Mouse (Mus musculus) spleen, embryonic (tissue): ENCODE results near the gene Snx4.

Source experiments
- CTCF ChIA-PET: fragments of 350-600 bp; sonication (Branson Sonifier 250); formaldehyde crosslinking; loops from one replicate; lab custom pipeline; 2022; lab: Charles Lee

Gene Snx4

DNA sequence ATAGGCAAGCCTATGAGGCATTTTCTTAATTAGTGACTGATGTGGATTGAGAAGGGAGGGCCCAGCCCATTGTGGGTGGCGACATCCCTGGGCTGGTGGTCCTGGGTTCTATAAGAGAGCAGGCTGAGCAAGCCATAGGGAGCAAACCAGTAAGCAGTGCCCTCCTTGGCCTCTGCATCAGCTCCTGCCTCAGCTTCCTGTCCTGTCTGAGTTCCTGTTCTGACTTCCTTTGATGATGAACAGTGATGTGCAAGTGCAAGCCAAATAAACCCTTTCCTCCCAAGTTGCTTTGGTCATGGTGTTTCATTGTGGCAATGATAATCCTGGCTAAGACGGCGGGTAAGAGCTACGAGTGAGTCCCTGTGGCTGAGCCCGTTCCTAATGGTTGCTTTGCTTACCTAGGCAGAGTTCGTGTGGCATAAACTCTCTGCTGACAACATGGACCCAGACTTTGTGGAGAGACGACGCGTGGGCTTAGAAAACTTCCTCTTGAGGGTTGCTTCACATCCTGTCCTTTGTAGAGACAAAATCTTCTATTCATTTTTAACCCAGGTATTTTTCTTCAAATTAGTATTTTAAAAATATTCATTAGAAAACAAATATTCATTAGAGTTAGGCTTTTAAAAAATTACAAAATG is 16.5 kb downstream of the Snx4 start:
- CTCF ChIA-PET, result no interaction called here

DNA sequence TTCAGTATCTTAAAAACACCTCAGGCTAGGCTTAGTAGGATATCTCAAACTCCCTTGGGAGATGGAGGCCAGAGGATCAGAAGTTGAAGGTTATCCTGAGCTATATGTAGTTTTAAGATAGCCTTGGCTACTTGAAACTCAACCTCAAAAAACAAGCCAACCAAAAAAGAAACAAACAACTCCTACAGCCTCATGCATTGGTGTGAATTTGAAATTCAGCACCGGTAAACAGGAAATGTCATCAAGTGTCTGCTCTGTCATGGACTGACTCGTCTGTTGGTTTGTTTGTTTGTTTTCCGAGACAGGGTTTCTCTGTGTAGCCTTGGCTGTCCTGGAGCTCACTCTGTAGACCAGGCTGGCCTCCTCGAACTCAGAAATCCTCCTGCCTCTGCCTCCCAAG is 20.6 kb downstream of the Snx4 start:
- CTCF ChIA-PET, result interaction anchor here (0.7 kb wide), 1 partner anchor 539 kb away, joined by 10 read pairs; no protein-coding TSS in a partner anchor

DNA sequence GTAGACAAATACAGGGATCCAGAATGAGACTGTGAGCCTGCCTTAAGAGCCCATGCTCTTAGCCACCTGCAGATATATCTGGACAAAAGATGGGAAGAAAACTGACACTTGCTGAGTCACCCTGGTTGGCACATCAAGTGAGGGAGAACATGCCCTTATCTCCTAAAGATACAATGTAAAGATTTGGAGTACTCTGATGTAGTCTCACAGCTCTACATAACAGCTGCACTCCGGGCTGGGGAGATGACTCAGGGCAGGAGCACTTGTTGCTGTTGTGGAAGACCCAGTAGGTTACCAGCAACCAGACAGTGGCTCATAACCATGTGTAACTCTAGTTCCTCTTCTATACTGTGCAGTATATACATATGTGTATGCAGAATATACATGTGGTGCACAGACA is 31.8 kb downstream of the Snx4 start:
- CTCF ChIA-PET, result no interaction called here

DNA sequence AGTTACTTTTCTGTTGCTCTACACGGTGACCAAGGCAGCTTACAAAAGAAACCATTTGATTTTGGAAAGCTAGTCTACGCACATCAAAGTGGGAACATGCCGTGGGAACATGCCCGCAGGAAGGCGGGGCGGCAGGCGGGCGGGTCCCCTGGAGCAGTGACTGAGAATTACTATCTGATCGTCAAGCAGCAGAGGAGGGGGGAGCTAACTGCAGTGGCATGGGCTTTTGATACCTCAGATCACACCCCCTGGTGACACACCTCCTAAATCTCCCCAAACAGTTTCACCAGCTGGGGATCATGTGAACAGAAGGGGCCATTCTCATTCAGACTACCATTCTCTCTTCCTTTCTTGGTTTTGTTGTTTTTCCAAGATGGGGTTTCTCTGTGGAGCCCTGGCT is 37.3 kb downstream of the Snx4 start:
- CTCF ChIA-PET, result interaction anchor here (0.6 kb wide), 1 partner anchor 45 kb away, joined by 9 read pairs; no protein-coding TSS in a partner anchor

DNA sequence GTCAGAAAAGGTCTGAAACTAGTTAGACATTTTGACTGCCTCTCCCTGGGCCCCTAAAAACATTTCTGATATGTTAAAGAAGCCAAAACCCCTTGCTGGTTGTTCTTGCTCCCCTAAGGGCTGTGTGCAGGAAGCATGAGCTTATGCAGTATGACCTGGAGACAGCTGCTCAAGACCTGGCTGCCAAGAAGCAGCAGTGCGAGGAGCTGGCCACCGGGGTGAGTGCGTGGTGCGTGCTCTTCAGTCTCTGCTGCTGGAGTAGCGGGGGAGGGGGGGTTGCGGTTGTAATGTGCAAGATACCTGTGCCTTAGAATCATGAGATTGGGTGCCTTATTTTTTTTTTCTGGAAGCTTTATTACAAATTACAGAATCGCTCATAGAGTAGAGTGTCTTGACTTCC is 38.7 kb downstream of the Snx4 start:
- CTCF ChIA-PET, result no interaction called here

DNA sequence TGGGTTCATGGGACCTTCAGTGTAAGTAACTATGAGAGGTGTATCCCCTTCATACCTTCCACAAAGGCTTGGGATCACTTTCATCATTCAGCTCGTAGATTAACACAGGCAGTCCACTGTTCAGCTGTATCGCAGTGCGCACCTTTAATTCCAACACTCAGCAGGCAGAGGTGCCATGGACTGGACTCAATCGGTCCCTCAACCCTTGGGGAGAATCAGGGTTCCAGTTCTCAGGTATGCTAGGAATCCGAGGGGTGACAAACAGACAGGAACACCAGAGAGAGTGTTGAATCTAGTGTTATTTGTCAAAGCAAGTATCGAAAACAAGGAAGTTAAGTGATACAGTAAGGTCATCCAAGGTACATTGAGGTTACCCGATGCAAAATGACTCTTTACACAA is 41.0 kb downstream of the Snx4 start:
- CTCF ChIA-PET, result no interaction called here

DNA sequence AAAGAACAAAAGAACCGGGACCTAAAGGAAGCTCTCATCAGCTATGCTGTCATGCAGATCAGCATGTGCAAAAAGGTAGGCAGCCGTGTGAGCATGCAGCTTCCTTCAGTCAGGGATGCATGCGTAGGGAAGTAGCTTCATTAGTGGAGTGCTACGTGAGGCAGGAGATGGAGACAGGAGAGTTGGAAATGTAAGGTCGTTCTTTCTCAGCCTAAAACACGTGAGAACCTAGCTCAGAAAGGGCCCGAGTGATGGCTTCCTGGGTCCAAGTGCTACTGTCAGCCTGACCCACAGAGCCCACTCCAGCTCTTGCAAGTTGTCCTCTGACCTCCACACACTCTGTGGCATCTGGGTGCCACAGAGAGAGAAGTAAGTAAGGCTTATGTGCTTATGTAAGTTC is 43.4 kb downstream of the Snx4 start:
- CTCF ChIA-PET, result no interaction called here

DNA sequence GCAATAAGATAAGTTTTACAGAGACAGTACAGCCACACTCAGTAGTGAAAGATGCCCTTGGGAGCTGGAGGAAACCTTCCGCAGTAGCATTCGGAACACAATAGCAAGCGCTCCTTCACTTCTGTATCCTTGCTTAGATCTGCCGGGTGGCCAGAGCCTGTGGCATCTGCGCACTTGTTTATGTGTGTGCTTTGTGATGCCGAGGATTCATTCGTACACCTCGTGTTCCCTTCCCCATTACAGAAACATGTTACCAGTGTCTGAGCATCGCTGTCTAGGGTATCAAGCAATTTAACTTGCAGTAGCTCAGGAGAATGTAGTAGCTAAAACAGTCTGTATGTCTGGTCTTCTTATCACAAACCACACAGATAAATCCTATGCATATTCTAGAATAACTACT is 44.1 kb downstream of the Snx4 start:
- CTCF ChIA-PET, result interaction anchor here (1.2 kb wide), 1 partner anchor 40 kb away, joined by 3 read pairs; no protein-coding TSS in a partner anchor

DNA sequence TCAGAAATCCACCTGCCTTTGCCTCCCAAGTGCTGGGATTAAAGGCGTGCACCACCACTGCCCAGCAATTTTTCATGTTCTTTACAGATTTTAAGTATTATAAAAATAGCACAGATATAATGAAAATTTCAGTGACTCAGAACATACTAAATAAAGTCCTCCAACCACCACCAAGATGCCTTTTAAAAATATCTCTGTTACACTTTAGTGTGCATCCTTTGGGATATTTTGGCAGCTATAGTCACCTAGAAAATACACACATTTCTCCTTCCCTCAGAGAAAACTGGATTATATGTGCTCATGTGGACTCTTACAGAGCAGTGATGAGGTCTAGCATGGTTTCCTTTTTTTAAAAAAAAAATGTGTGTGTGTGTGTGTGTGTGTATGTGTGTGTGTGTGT is 46.3 kb downstream of the Snx4 start:
- CTCF ChIA-PET, result interaction anchor here (0.6 to 0.7 kb wide), 2 partner anchors 29 to 447 kb away, joined by 7 to 8 read pairs; no protein-coding TSS in a partner anchor

DNA sequence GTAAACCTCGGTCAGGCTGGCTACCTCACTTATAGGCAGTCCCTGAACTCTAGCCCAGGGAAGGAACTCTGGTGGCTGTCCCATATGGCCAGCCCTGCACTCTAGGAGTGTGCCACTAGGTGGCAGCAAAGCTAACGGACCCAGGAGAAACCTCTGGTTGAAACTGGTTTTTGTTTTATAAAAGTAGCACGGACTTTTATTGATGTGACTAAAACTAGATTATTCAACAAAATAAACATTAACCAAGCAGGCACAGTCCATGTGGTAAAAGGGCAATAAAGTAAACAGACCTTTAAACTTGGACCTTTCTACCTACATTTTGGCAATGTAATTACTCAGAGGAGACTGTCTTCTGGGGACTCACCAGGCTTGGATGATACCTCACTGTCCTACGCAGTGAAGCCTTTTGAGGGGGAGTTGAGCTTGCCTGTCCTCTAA is 55.4 kb downstream of the Snx4 start:
- CTCF ChIA-PET, result interaction anchor here (0.5 kb wide), 1 partner anchor 57 kb away, joined by 4 read pairs; no protein-coding TSS in a partner anchor

DNA sequence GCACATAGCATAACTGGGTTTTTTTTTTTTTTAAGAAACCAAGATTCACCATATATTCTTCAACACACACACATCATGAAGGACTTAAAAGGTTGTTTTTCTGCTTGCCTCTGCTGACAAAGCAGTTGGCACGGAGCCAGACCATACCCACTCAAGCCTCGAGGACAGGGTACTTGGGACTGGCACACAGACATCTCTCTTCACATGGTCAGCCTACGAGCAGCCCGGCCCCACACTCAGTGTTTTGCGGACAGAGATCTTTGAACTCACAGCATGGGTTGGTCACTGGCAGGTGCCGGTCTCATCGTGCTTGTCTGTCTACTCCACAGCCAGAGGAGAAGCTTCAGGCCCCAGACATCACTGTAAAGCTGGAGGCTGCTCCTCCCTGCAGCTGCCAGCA is 56.5 kb downstream of the Snx4 start:
- CTCF ChIA-PET, result interaction anchor here (0.8 kb wide), 1 partner anchor 185 kb away, joined by 4 read pairs; no protein-coding TSS in a partner anchor

DNA sequence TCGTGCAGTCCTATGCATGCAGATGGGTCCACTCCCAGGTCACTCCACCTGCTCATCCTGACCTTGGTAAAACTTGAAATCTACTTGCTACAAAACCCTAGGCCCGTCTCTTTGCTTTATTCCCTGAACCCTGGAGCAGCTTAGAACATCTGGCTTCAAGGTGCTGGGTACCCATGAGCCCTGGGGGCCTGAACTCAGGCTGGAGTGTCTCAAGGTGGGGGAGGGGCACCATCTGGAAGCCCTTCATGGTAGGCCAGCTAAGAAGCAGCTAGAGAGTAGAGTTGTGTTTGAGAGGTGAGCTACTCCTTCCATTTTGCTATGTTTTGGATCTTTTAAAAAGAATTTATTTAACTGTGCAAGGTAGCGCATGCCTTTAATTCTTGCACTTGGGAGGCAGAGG is 57.8 kb downstream of the Snx4 start:
- CTCF ChIA-PET, result no interaction called here

DNA sequence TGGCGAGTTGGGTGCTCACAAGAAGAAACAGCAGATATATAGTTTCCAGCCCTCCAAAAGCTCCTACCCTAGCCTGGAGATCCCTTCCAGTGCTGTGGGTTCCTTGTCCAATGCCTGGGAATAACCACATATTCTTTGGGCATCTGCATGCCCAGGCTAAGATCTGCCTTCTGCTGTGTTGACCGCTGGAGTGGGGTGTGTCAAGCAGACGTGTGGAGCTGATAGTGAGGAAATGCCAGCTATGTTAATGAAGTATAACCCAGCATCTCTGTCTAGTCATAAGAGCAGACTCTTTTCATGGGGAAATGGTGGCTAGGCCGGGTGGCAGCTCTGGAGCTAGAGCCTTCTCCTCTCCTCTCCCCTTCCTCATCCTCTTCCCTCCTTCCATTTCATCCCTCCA is 64.4 kb downstream of the Snx4 start:
- CTCF ChIA-PET, result no interaction called here

DNA sequence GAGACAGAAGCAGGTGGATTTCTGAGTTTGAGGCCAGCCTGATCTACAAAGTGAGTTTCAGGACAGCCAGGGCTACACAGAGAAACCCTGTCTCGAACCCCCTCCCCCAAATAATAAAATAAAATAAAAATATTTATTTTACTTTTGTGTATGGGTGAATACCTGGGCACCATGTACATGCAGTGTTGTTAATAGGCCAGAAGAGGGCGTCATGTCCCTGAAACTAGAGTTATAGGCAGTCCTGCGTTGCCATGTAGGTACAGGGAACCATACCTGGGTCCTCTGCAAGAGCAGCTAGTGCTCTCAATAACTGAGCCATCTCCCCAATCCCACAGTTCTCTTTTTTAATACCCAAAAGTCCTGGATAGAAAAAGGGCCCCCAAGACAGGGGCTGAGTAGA is 66.4 kb downstream of the Snx4 start:
- CTCF ChIA-PET, result interaction anchor here (0.7 kb wide), 1 partner anchor 19 kb away, joined by 5 read pairs; no protein-coding TSS in a partner anchor

DNA sequence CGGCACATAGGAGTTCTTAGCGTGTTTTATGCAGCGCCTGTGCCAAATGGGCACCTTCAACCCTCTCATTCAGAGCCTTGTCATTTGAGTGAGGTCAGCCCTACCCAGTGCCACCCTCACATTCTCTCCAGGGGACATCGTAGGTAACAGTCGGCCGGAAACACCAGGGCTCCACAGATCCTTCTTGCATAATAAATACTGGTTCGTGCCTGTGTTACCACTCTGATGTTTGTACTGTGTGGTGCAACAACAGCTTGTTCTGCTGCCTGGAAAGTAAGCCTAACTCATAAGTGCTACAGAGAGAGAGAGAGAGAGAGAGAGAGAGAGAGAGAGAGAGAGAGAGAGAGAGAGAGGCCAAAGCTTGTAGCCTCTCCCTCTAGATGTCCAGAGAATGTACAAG is 66.8 kb downstream of the Snx4 start:
- CTCF ChIA-PET, result interaction anchor here (0.6 to 0.7 kb wide), 2 partner anchors 19 to 31 kb away, joined by 4 to 5 read pairs; no protein-coding TSS in a partner anchor

DNA sequence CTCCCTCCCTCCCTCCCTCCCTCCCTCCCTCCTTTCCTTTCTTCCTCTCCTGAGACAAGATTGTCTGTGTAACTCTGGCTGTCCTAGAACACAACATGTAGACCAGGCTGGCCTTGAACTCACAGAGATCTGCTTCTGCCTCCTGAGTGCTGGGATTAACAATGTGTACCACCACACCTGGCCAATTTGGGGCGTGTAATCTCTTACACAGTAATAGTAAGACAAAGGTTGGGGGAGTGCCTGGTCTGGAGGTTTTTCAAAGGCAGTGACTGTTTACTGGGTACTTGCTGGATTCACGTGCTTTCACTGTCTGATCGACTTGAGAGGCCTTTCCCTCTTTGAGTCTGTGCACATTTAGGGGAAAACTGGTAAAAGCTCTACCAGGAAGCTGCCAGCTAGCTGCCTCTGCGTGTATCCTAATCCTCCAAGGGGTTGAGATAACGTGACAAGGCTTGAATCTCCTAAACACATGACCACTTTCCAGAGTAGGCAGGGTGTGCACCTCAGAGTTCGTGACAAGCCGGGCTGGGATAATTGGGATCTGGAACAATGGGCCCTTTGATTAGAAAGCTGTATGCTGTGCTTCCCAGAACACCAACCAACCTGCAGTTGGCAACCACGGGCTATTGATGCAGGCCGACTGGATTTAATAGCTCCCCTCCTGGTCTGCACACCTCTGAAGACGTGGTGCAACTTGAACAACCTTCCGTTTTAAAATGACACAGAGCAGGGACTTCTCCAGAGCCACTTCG is 74.6 kb downstream of the Snx4 start:
- CTCF ChIA-PET, result no interaction called here

DNA sequence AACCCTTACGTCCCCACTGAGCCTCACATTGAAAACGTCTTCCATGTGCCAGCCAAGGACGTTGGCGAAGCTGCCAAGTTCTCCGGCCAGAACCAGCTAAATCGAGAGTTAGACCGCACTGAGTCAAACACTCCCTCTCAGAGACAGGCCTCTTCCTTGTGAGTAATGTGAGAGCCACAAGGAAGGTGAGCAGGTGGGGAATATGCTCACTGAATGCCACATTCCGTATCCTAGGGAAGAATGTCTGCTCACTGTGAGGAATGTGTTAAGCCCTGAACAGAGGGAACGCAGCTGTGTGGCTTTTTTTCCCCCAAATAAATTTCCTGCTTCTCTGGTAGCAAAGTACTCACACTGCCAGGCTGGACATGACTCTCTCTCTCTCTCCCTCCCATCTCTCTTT is 75.3 kb downstream of the Snx4 start:
- CTCF ChIA-PET, result no interaction called here

DNA sequence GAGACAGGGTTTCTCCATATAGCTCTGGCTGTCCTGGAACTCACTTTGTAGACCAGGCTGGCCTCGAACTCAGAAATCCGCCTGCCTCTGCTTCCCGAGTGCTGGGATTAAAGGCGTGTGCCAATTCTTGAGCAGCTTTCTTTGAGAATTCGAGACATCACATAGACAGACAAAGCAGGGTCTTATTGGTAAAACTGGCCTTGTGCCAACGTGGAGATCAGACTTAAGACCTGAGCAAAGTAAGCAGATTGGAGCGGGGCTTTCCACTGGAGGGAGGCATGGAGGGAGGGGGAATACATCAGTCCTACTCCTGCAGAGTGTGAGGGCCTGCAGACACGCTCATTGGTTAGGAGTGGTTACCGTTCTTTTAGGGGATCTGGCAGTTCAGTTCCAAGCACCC is 75.9 kb downstream of the Snx4 start:
- CTCF ChIA-PET, result interaction anchor here (0.6 kb wide), 1 partner anchor 74 kb away, joined by 6 read pairs; no protein-coding TSS in a partner anchor

DNA sequence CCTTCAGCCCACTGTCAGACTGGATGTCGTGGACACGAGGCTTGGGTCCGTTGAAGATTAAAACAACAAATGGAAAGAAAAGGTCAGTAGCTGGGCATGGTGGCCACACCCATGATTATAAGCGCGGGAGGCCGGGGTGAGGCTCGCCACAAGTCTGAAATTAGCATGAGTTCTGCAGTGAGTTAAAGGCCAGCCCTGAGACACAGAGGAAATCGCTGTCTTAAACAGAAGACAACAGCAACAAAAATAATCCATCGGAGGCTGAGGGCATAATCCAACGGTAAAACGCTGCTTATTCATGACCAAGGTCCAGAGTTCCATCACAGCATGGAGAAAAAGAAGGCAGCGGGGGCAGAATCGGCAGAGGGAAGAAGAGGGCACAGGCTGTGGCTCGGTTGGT is 81.8 kb downstream of the Snx4 start:
- CTCF ChIA-PET, result no interaction called here

DNA sequence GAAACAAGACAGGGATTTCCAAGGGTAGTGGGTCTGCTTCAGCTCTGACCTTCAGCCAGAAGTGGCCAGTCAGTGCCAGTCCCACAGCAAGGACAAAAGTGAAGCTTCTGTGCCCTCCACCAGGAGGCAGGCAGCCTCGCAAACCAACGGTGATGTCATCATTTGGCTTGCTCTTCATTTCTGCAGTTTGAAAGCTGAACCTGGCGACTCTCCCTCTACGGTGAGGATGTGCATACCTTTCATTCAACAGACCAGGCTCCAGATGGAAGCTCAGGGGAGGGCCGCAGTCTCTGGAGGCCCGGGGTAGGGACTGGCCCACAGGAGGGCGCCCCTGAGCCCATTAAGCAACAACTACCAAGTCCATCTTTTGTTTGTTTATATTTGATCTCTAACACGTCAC is 85.9 kb downstream of the Snx4 start:
- CTCF ChIA-PET, result interaction anchor here (0.6 to 1.5 kb wide), 6 partner anchors 10 to 494 kb away, joined by 3 to 8 read pairs (median 4); no protein-coding TSS in a partner anchor

DNA sequence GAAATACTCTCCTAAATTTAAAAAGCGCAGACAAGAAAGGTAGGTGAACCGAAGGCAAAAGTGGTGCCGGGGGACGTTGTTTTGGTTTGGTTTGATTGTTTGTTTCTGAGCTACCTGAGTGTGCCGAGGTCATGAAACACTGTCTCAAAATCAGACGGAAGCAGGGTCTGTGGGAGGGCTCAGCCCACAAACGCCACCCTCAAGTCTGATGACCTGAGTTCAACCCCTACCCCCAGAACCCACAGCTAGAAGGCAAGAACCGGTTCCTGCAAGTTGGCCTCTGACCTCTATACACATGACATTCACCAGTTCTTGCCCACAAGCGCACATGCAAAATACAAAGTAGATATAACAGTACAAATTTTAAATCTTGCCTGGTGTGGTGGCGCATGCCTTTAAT is 86.4 kb downstream of the Snx4 start:
- CTCF ChIA-PET, result interaction anchor here (0.7 to 1.5 kb wide), 3 partner anchors 10 to 397 kb away, joined by 3 to 4 read pairs (median 3); no protein-coding TSS in a partner anchor

DNA sequence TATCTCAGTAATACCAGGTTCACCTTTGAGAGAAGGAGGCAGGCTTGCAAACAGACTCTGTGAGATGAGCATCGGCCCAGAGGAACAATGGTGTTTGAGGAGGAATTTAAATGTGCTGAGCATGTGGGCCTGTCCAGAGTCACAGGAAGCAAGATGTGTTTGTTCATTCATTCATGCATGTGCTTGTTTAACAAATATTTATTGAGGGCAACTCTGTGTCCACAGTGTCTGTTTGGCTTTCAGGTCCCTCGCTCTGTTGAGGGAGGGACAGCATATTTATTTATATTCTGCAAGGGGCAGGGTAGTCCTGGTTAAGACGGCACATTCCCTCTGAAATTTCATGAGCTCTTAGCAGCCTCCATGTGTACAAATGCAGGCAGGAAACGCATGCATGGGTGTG is 87.2 kb downstream of the Snx4 start:
- CTCF ChIA-PET, result no interaction called here
